Mouse (Mus musculus): ENCODE measurements around the gene Nrxn2.

Nrxn2 gene

GRCm38 (mm10) chr19:6452672-6453310 lies 34.3 kb downstream of the Nrxn2 start:
- ATAC-seq (ENCODE audit: low TSS enrichment) = no peak

- peak; percentile 51; the same call in 1 of the 2 replicates for ATAC-seq (ENCODE audit: low TSS enrichment)
Measured at GRCm38 (mm10) chr19:6453349-6453748, 34.8 kb downstream of the Nrxn2 start.

DNA sequence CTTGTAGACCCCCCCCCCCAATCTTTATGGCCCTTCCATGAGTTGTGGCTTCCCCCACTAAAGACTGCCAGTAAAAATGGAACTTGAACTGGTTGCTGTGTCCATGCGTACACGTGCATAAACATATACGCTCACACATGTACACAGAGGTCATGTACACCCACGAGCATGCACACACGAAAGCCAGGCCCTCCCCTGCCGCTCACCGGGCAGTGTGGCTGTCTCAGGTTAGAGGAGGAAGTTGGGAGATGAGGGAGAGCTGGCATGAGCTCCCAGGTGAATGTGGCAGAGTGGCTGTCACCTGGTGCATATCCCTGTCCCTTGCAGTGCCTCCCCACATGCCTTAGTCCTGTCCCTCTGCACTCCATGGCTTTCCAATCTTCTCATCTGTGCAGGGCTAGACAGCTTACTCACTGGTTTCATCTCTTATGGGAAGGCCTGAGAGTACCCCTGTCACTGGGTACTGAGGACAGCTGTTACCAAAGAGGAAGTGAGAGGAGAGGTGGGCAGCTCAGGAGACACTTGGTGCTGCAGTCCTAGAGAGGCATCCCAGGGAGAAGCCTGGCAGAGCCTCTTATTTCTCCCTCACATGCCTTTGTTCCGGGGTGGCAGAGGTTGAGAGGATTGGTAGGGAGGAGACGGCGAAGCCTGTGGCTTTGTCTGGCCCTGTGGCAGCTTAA lies 35.6 kb downstream of the Nrxn2 start:
- ATAC-seq (ENCODE audit: low TSS enrichment) = no peak

DNA sequence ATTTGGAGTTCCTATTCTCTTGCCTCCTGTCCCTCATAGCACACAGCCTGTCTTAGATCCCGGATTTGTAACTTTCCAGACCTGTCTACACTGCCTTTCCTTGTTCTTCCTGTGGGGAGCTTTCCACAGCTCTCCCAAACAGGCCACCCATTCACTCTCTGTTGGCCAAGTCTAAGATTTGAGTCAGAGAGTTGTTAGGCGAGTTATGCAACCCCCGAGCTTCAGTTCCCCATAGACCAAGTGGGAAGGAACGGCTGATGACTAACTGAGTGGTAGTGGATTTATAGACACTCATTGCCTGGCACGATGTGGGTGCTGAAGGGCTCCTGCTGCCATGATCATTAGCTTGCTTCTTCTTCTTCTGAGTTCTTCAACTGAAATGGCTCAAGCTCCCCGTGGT lies 41.0 kb downstream of the Nrxn2 start:
- ATAC-seq (ENCODE audit: low TSS enrichment) = peak; percentile 98

DNA sequence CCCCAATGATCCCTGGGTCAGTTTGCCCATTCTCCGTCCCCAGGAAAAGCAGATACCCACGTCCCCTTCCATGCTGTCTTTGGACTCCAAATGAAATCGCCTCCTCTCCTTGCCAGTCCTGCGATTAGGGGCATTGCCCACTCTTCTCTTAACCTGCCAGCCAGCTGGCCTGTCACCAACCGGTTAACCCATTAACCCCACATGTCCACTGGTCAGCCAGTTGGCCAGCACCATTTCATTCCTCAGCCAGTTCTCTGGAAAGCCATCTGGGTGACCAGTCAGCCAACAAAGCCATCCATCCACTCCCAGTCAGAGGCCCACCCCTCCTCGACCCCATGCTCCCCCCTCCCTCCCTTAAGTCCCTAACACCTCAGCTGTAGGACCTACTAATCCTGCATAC lies 44.3 kb downstream of the Nrxn2 start:
- ATAC-seq (ENCODE audit: low TSS enrichment) = no peak

- ATAC-seq (ENCODE audit: low TSS enrichment) = peak; percentile 81
Measured at GRCm38 (mm10) chr19:6464306-6465071, 46.0 kb downstream of the Nrxn2 start.

DNA sequence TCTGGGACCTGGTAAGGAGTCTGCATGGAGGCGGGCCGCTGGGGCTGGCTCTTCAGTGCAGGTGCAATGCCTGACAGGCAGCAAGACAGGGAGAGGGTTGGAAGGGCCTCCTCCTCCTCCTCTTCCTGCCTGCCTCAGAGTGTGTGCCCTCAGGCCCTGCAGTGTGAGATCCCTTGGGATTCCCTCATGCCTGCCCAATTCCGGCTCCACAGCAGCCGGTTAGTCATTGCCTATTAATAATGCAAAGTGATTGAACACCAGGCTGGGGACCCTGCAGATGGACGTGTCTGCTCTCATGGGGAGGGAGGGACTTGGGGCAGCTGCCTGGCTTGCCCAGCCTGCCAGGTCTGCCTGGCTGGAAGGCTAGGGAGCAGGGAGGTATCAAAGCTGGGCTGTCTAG lies 46.6 kb downstream of the Nrxn2 start:
- ATAC-seq (ENCODE audit: low TSS enrichment) = no peak; the same call in 1 of the 2 replicates

- ATAC-seq (ENCODE audit: low TSS enrichment) = no peak
Measured at GRCm38 (mm10) chr19:6466945-6467344, 48.4 kb downstream of the Nrxn2 start.

GRCm38 (mm10) chr19:6467374-6467979 lies 48.9 kb downstream of the Nrxn2 start:
- no peak for ATAC-seq (ENCODE audit: low TSS enrichment)

- no peak for ATAC-seq (ENCODE audit: low TSS enrichment)
Measured at GRCm38 (mm10) chr19:6471630-6472029, 53.1 kb downstream of the Nrxn2 start.

GRCm38 (mm10) chr19:6472821-6473220 lies 54.3 kb downstream of the Nrxn2 start:
- ATAC-seq (ENCODE audit: low TSS enrichment) = no peak

DNA sequence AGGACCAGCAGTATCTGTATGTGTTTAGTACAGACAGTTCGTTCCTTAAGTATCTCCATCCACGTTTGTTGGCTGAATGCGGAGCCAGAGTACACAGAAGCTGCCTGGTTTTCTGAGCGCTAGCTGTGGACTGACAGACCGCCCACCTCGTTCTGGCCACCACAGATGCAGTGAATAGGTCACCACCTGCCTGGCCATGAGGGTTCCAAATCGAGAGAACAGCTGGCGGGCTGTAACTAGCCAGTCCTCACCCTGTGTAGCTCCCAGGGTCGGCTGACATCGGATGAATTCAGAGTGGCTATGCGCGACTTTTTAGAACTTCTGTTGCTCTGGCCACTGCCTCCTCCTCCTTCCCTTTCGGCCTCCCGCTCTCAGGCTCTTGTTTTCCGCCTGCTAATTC lies 56.2 kb downstream of the Nrxn2 start:
- no peak for ATAC-seq (ENCODE audit: low TSS enrichment)

DNA sequence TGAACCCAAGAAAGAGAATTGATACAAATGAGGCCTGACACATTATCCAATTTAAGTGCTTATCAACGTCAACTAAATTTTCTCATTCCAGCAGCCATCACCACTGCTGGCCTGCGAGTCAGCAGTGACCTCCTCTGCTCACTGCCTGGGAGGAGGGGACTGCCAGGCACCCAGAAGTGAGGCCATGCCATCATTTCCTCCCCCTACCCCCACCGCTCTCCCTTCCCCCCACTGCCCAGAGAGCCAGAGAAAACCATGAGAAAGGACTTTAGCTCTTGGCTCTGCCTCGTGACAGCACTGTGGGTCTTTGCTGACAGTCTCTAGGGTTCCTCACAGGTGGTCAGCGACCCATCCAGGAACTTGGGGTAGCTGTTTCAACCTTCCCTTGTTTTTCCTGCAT lies 56.6 kb downstream of the Nrxn2 start:
- no peak for ATAC-seq (ENCODE audit: low TSS enrichment)

DNA sequence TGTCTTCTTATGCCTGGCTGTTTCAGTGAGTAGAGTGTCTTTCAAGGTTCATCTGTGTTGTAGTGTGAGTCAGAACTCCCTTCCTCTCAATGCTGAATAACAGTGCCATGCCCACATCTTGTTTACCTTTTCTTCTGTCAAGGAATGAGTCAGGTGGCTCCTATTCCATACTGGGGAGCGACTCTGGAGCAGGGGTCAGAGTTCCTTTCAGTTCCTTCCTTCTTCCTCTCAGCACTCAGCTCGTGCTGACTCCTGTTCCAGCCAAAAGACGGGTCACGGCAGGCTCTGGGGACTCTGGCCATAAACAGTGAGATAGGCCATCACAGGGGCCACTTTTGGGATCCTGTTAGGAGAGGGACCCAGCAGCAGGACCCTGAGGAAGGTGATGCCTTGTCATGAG lies 58.5 kb downstream of the Nrxn2 start:
- ATAC-seq (ENCODE audit: low TSS enrichment) = no peak

GRCm38 (mm10) chr19:6478566-6478965 lies 60.0 kb downstream of the Nrxn2 start:
- no peak for ATAC-seq (ENCODE audit: low TSS enrichment)

- ATAC-seq (ENCODE audit: low TSS enrichment) = no peak
Measured at GRCm38 (mm10) chr19:6482886-6483285, 64.4 kb downstream of the Nrxn2 start.

DNA sequence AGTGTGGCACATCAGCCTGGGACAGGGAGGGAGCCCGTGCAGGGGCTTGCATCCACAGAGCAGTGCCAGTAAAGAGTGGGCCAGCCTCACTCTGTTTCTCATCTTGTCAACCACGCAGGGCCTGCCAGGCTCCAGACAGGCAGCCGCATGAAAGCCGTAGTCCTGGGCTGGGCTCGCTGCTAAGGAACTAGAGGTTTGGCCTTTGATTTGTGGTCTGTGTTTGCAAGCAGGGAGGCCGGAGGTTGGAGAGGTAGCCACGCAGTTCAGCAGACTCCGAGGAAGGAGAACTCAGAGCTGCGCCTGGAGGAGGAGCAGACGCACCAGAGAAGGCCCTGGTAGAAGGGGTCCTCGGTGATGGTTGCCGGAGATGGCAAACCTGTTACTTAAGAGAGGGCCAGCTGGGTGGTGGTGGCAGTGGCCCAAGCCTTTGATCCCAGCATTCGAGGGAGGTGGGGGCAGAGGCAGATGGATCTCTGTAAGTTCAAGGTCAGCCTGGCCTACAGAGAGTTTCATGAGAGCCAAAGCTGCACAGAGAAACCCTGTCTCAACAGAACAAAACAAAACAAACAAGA lies 66.6 kb downstream of the Nrxn2 start:
- ATAC-seq (ENCODE audit: low TSS enrichment) = no peak

DNA sequence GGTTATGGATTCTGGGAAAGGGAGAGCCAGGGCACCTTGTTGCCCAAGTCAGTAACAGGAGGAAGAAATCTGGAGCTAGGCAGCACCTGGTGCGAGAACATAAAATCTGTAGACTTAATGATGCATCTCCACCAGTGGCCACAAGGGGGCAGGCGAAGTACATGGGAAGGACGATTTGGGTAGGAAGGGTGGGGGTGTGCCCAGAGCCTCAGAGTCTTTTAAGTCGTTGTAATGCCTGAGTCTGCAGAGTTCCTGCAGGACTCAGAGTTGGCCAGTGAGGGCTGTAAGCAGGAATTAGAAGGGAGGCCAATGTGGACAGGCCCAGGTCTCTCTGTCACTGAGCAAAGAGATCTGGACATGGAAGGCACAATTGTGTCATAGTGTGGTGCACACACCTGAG lies 70.5 kb downstream of the Nrxn2 start:
- 0 out of 2 replicates have a peak, but pooled peaks have one; percentile 20 for ATAC-seq (ENCODE audit: low TSS enrichment)

DNA sequence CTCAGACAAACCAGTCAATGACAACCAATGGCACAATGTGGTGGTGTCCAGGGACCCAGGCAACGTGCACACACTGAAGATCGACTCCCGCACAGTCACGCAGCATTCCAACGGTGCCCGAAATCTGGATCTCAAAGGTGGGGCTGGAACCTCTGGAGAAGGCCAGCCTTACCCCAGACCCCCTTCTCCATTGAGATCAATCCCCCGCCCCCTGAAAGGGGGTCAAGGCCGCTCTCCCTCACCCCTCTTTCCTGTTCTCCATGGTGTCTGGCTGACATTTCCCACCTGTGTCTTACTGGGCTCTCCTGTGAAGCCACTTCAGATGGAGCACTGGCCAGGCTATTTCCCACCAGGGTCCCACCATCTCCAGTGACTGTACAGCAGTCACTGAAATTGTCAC lies 73.0 kb downstream of the Nrxn2 start:
- no peak for ATAC-seq (ENCODE audit: low TSS enrichment)

DNA sequence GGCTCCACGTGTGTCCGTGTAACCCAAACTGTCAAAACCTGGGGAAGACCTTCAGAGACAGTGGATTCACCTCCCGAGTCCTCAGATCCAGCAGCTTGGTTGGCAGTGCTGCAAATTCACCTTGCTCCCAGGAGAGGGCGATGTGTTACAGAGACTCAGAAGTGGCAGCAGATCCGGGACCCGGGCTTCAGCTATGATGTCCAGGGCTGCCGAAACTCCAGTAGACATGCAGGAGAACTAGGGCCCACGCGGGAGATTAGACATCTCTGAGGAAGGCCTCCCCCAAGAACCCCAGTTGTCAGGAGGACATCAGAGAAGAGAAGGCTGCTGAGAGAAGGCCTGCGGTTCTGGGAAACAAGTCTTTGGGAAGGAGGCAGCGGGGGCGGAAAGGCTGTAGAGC lies 73.6 kb downstream of the Nrxn2 start:
- ATAC-seq (ENCODE audit: low TSS enrichment) = peak; percentile 43

- no peak for ATAC-seq (ENCODE audit: low TSS enrichment)
Measured at GRCm38 (mm10) chr19:6493219-6493618, 74.7 kb downstream of the Nrxn2 start.

- ATAC-seq (ENCODE audit: low TSS enrichment) = no peak
Measured at GRCm38 (mm10) chr19:6494032-6494431, 75.5 kb downstream of the Nrxn2 start.
